ENCODE assay signal across 17 mouse cellular contexts in genomic region chr17:28684631-28685030, GRCm38 (mm10).
"Had no signal": no experiment of that assay in that cellular context is flagged by ENCODE, and none has a peak within 500 bp of the region (broad histone marks: within the 10 kb centered on the region; RNA-seq: fewer than 3 reads in every experiment).

No protein-coding gene starts in this region.

- H3K9me3 ChIP-seq: limb, embryonic 13.5 days; liver, embryonic 15.5 days; neural tube, embryonic 13.5 days had no signal

- H3K36me3 ChIP-seq: limb, embryonic 13.5 days; liver, embryonic 15.5 days; neural tube, embryonic 13.5 days had no signal

- ATAC-seq: lung, postnatal 0 days; midbrain, embryonic 16.5 days had no signal

- H3K4me3 ChIP-seq: limb, embryonic 13.5 days; liver, embryonic 15.5 days; neural tube, embryonic 13.5 days had no signal

- H3K27me3 ChIP-seq: liver, embryonic 15.5 days had no signal

- H3K4me2 ChIP-seq: limb, embryonic 13.5 days; liver, embryonic 11.5 days; liver, embryonic 15.5 days; midbrain, embryonic 11.5 days; neural tube, embryonic 13.5 days had no signal

- DNase-seq: kidney, adult 11 months; kidney, postnatal 36 days; layer of hippocampus, adult 9-11 months; left cerebral cortex, postnatal 4 days; lung, adult 2 months; lung, postnatal 4 days; right cerebral cortex, adult 18-20 months; right cerebral cortex, postnatal 25 days; thymus, postnatal 4 days had no signal

- H3K9ac ChIP-seq: limb, embryonic 13.5 days; liver, embryonic 15.5 days; neural tube, embryonic 13.5 days had no signal

- H3K27ac ChIP-seq: limb, embryonic 13.5 days; neural tube, embryonic 13.5 days; stomach, postnatal 0 days had no signal
